Mouse (Mus musculus) neural tube, embryonic 11.5 days (tissue): ENCODE results near the gene Gm44511. TPM values are rescaled to one million over a fixed set of nuclear protein-coding genes. Genes with fewer than 3 reads are reported as not detected.

ENCODE experiments used
- ATAC-seq: fragments of 200-750 bp; cut with Nextera tagmentation; 2 replicates; pipeline ENCODE4 v1.8.0; 2017; ENCODE audit warnings: moderate number of reproducible peaks, mild to moderate bottlenecking, moderate TSS enrichment, moderate library complexity; ENCODE audit not compliant: insufficient read depth, low FRiP score, low TSS enrichment
- DNase-seq: peaks from one replicate; pipeline ENCODE4 v3.0.0-alpha.2; 2015; ENCODE audit warnings: low spot score
- H3K27ac ChIP-seq: fragments of 300-500 bp; sonication (generic); 2 replicates; pipeline ENCODE4 v1.5.1; 2014; ENCODE audit warnings: low read depth, mild to moderate bottlenecking, low read length
- H3K27me3 ChIP-seq: fragments of 300-500 bp; sonication (generic); 2 replicates; pipeline ENCODE4 v1.6.1; 2014; ENCODE audit warnings: mild to moderate bottlenecking, low read length, mixed read lengths; ENCODE audit not compliant: control insufficient read depth, insufficient read depth
- H3K36me3 ChIP-seq: fragments of 300-500 bp; sonication (generic); 2 replicates; pipeline ENCODE4 v1.6.1; 2014; ENCODE audit warnings: mild to moderate bottlenecking, low read length, moderate library complexity, mixed read lengths; ENCODE audit not compliant: control insufficient read depth, insufficient read depth
- H3K4me1 ChIP-seq: fragments of 300-500 bp; sonication (generic); 2 replicates; pipeline ENCODE4 v1.6.1; 2014; ENCODE audit warnings: low read length, mixed read lengths; ENCODE audit not compliant: control insufficient read depth, insufficient read depth
- H3K4me2 ChIP-seq: fragments of 300-500 bp; sonication (generic); 2 replicates; pipeline ENCODE4 v1.6.1; 2014; ENCODE audit warnings: low read depth, mild to moderate bottlenecking, moderate library complexity
- H3K4me3 ChIP-seq: fragments of 300-500 bp; sonication (generic); 2 replicates; pipeline ENCODE4 v1.5.1; 2014; ENCODE audit warnings: low read depth, low read length
- H3K9ac ChIP-seq: fragments of 300-500 bp; sonication (generic); 2 replicates; pipeline ENCODE4 v1.6.1; 2014; ENCODE audit warnings: mild to moderate bottlenecking, low read length
- H3K9me3 ChIP-seq: fragments of 300-500 bp; sonication (generic); 2 replicates; pipeline ENCODE4 v1.6.1; 2016; ENCODE audit warnings: low read length; ENCODE audit not compliant: control insufficient read depth
- WGBS: fragments of 180-500 bp; shearing (Covaris S2); extraction: QIAGEN DNeasy Blood & Tissue Kit; methylation state at CpG from one replicate; pipeline ENCODE4 v1.1.7; 2014; 5-methylcytosine and 5-hydroxymethylcytosine counted together
- polyA plus RNA-seq: library from polyadenylated mRNA; unstranded; fragments of >200 nt; fragmentation: Nextera tagmentation; extraction: Ambion mirVana; gene quantifications from 2 replicates; pipeline ENCODE4 v1.2.1, GENCODE M21; 2014

Gene Gm44511
- polyA plus RNA-seq = not detected in 2 replicates

DNA sequence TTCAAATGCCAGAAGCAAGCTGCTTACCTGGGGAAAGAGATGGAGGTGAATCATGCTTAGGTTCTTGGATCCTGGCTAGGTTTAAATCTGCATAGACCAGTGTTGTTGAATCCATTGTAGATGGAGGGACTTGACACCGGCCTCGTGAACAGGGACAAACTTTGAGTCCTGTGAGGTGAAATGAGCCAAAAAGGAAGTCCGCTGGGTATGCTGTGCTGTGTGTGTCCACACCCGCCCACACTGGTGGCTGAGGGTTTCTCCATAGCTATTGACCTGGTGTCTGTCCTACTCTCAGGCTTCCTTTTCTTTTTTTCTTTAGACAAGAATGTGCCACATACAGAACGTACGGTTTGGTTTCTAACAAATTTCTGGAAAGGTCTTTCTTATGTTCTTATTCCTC is at the start of gene Gm44511, which contains the start of gene Klrb1b:
TSS of gene Gm44511 (minus strand) at position 184 of the 400 bp plus-strand sequence.
TSS of gene Klrb1b (minus strand) at position 200 of the 400 bp plus-strand sequence.
- Histone ChIP-seq H3K9ac (no peak within 1 kb of the TSS), H3K36me3 (no peaks in the 10 kb centered on the region), H3K9me3 (no peaks in the 10 kb centered on the region), H3K27ac (no peak within 1 kb of the TSS), H3K27me3 (no peaks in the 10 kb centered on the region), H3K4me2 (no peak within 1 kb of the TSS), H3K4me3 (no peak within 1 kb of the TSS), H3K4me1 (no peaks in the 10 kb centered on the region)
- WGBS = 93% methylated on average over 6 of the region's 6 CpGs
- no peak for ATAC-seq
- DNase-seq = no peak

DNA sequence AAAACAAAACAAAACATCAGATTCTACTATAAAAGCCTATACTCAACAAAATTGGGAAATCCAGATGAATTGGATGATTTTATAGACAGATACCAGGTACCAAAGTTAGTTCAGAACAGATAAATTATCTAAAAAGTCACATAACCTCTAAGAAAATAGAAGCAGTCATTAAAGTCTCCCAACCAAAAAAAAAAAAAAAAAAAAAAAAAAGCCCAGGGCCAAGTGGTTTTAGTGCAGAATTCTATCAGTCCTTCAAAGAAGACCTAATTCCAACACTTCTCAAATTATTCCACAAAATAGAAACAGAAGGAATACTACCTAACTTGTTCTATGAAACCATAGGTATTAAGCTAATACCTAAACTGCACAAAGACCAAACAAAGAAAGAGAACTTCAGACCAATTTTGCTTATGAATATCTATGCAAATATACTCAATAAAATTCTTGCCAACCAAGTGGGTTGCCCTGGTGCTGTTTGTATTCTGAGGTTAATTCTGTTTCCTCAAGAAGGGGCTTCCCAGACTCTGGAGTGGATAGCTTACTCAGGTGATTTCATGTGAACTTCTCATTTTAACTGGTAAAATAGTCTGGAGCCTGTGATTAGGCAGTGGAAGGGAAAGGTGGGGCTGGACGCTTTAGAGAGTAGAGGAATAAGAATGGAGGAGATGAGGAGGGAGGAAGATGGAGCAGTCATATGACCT is 45.9 kb upstream of the Gm44511 start:
- 92% methylated on average over 1 of the region's 1 CpGs for WGBS
- Histone ChIP-seq H3K9me3 (no peaks in the 10 kb centered on the region), H3K27me3 (no peaks in the 10 kb centered on the region), H3K27ac (no peak overlapping the region), H3K9ac (no peak overlapping the region), H3K4me1 (no peaks in the 10 kb centered on the region), H3K4me2 (no peak overlapping the region), H3K4me3 (no peak overlapping the region), H3K36me3 (no peaks in the 10 kb centered on the region)
- ATAC-seq = no peak
- DNase-seq = no peak

DNA sequence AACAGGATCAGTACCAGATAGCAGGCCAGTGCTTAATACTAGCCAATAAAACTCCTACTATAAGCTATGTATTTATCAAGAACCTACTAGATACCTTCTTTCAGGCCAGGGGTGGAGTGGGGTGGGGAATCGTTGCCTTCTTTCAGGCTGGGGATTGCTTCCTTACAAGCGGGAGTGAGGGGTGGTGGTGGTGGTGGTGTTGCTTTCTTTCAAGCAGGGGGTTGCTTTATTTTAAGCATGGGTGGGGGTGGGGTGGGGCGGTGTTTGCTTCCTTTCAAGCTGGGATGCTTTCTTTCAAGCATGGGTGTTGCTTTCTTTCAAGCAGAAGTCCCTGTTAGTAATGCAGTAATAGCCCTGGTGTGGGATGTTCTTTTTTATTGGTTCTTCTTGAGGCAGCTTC is 42.7 kb upstream of the Gm44511 start:
- Histone ChIP-seq H3K4me2 (no peak overlapping the region), H3K27me3 (no peaks in the 10 kb centered on the region), H3K27ac (no peak overlapping the region), H3K36me3 (no peaks in the 10 kb centered on the region), H3K4me1 (no peaks in the 10 kb centered on the region), H3K4me3 (no peak overlapping the region), H3K9me3 (no peaks in the 10 kb centered on the region), H3K9ac (no peak overlapping the region)
- DNase-seq = no peak
- WGBS = 5% methylated on average over 3 of the region's 3 CpGs
- no peak for ATAC-seq

DNA sequence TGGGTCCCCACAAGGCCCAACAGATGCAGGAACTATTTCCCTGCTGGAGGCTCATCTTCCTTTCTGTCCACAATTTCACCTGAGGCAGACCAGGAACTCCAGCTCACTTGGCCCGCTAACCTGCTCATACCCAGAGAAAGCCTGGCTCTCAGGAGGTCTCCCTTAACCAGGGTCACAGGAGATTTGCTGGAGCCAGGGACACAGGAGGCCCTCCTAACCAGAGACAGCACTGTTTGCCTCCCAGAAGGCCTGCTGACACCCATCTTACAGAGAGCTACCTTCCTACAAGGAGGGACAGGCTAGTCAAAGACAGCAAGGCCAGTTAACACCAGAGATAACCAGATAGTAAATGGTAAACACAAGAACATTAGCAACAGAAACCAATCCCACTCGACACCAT is 31.9 kb upstream of the Gm44511 start:
- Histone ChIP-seq H3K36me3 (no peaks in the 10 kb centered on the region), H3K4me2 (no peak overlapping the region), H3K4me1 (no peaks in the 10 kb centered on the region), H3K27ac (no peak overlapping the region), H3K4me3 (no peak overlapping the region), H3K9ac (no peak overlapping the region), H3K9me3 (no peaks in the 10 kb centered on the region), H3K27me3 (no peaks in the 10 kb centered on the region)
- DNase-seq = no peak
- no peak for ATAC-seq
- 85% methylated on average over 2 of the region's 2 CpGs for WGBS

DNA sequence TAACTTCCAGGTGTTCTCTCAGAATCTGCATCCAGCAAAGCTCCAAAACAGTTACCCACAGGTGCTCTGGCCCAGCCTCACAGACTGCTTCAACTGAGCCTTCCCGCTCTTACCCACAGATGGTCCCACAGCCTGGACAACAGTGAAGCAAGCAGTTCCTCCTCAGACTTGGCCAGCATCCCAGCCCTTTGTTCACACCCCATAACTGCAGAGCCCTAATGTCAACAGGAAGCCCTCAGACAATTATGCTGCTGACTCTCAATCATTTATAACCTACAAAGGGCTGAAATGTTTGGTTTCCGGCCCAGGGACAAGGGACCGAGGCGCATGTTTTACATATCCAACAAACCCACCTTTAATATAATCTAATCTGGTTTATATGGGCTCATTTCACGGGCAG is 30.1 kb upstream of the Gm44511 start:
- WGBS = 86% methylated on average over 5 of the region's 5 CpGs
- Histone ChIP-seq H3K36me3 (no peaks in the 10 kb centered on the region), H3K4me3 (no peak overlapping the region), H3K27me3 (no peaks in the 10 kb centered on the region), H3K9ac (no peak overlapping the region), H3K4me1 (no peaks in the 10 kb centered on the region), H3K27ac (no peak overlapping the region), H3K4me2 (no peak overlapping the region), H3K9me3 (no peaks in the 10 kb centered on the region)
- DNase-seq = no peak
- ATAC-seq = no peak

DNA sequence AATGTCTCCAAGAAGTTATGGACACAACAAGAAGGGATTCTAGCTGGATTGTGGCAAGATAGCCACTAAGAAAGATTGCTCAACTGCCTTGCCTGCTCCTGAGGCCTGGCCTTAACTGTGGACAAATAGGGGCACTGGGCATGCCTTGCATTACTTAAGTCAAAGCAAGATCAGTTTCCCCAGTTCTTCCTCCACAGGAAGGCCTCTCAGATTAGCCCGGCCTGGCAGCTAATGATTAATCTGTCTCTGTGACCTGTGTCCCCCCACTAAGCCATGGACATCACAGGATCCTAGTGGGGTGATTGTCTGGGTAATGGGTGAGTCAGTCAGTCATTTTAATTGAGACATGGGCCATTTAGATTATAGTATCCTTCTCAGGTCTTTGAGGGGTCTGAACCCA is 29.4 kb upstream of the Gm44511 start:
- Histone ChIP-seq H3K9ac (no peak overlapping the region), H3K4me1 (no peaks in the 10 kb centered on the region), H3K27ac (no peak overlapping the region), H3K9me3 (no peaks in the 10 kb centered on the region), H3K4me2 (no peak overlapping the region), H3K4me3 (no peak overlapping the region), H3K36me3 (no peaks in the 10 kb centered on the region), H3K27me3 (no peaks in the 10 kb centered on the region)
- 65% methylated on average over 1 of the region's 1 CpGs for WGBS
- no peak for DNase-seq
- no peak for ATAC-seq

DNA sequence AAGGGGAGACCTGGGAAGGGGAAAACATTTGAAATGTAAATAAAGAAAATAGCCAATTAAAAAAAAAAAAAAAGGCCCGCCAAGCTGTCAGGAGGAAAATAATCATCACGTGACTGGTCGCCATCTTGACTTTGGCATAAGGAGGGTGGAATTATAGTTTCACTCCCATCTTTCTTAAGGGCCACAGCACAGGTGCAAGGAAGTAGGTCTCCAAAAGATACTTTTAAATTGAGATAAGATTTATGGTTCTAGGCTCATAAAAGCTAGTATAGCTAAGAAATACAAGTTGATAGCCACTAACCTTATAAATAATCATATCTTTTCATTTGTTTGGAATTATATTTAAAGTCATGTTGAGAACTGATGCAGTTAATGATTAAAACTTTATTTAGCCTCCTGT is 28.8 kb upstream of the Gm44511 start:
- DNase-seq = no peak

DNA sequence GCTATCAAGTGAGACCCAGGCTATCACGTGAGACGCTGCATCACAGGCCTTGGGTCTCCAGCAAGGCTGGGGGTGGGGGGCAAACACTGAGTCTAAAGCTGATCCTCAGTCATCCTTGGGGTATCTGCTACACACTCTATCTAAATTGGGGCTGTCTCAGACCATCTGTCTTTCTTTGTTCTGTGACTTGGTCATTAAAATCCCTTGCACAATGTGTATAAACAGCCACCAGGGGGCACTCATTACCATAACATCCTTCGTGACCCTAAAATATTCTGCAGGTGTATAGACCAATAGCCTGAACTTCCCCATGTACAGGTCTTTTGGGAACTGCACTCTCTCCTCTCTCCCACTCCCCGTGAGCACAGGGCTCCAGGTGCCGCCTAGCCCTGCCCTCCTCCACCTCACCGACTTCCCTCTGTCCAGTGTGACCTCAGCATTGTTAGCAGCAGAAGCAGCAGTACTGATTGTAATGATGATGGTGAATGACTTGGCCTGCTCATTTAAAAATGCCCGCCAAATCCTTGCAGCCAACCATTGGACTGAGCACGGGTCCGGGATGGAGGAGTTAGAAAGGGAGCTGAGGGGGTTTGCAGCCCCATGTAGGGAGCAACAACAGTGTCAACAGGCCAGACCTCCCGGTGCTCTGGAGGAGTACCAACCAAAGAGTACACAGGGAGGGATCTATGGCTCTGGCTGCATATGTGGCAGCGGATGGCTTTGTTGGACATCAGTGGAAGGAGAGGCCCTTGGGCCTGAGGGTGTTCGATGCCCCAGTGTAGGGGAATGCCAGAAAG is 28.1 kb upstream of the Gm44511 start:
- Histone ChIP-seq H3K36me3 (no peaks in the 10 kb centered on the region), H3K4me1 (no peaks in the 10 kb centered on the region), H3K4me2 (no peak overlapping the region), H3K9me3 (no peaks in the 10 kb centered on the region), H3K27me3 (no peaks in the 10 kb centered on the region), H3K27ac (no peak overlapping the region), H3K4me3 (no peak overlapping the region), H3K9ac (no peak overlapping the region; the same call in 1 of the 2 replicates)
- peak; percentile 63 for DNase-seq
- 44% methylated on average over 12 of the region's 12 CpGs for WGBS
- ATAC-seq = peak; percentile 80

More for the DNA sequence above, 28.8 kb upstream of the Gm44511 start:
- Histone ChIP-seq H3K9me3 (no peaks in the 10 kb centered on the region), H3K4me3 (no peak overlapping the region), H3K36me3 (no peaks in the 10 kb centered on the region), H3K27ac (no peak overlapping the region), H3K4me2 (no peak overlapping the region), H3K27me3 (no peaks in the 10 kb centered on the region), H3K4me1 (no peaks in the 10 kb centered on the region), H3K9ac (no peak overlapping the region)
- 100% methylated on average over 3 of the region's 3 CpGs for WGBS
- ATAC-seq = no peak

DNA sequence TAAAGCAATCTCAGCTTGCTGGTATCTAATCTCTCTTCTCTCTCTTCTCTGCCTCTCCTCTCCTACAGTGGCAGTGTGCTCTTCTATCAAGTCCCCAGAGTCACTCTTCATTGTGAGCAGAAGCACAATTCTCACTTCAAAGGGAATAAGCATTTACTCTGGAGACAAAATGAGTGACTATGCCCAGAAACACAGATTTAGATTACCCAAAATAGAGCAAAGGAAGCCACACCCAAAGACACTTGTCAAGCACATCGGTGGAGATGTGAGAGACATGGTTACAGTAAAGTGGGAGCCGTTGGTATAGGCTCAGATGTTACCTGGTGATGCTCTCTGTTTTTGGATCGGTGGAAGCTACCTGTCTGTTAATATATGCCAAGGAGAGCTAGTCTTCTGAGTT is 26.7 kb upstream of the Gm44511 start:
- H3K4me3 ChIP-seq = no peak overlapping the region
- no peaks in the 10 kb centered on the region for H3K9me3 ChIP-seq
- 88% methylated on average over 3 of the region's 3 CpGs for WGBS
- DNase-seq = no peak
- H3K27ac ChIP-seq = no peak overlapping the region
- H3K9ac ChIP-seq = no peak overlapping the region
- no peaks in the 10 kb centered on the region for H3K4me1 ChIP-seq
- H3K27me3 ChIP-seq = no peaks in the 10 kb centered on the region
- no peak overlapping the region for H3K4me2 ChIP-seq
- no peak for ATAC-seq
- H3K36me3 ChIP-seq = no peaks in the 10 kb centered on the region
